8 mouse cellular contexts compared by ENCODE assay signal in the genomic region with DNA sequence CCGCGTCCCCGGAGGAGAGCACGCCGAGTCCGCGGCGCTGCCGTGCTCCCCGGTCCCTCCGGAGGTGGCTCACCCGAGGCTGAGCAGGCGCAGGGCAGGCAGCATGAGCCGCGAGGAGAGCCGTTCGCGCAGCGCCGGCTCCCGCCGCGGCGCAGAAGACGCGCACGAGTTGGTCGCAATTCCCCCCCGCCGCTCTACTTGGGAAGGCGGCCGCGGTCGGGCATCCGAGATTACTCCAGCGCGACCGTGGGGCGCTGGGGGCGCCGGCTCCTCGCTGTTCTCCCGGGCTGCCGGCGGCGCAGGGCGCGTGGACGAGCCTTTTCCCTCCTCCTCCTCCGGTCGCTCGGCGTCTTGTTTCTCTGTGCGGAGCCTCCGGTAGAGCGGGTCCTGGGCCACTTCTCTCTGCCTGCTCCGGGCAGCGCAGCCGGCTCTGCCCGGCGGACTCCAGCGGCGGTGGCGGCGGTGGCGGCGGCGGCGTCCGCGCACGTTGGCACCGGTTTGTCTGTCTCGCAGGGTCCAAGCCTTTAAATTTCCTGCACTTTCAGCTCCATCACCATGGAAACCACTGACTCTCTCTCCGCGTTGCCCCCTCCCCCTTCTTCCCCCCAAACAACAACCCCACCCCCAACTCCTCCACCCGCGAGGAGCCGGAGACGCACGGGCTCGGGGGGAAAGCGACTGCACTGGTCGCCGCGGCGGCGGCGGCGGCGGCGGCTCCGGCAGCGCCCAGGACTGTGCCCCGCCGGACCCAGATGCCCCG. TPM values are rescaled to one million over a fixed set of nuclear protein-coding genes. Genes with fewer than 3 reads are reported as not detected.
DNase-seq lines count a peak whose midpoint lies in the region; TF ChIP-seq lines count a peak whose summit lies in the region.

A gene (minus strand): TSS at position 277 of the 760 bp plus-strand sequence.

- H3K4me3 ChIP-seq in myocyte: peak within 1 kb of the TSS; percentile 23

- H3K4me2 ChIP-seq in myocyte (ENCODE audit: low read depth): peak within 1 kb of the TSS; percentile 87

- H3ac ChIP-seq in myocyte (ENCODE audit: control insufficient read depth, insufficient read length): peak within 1 kb of the TSS; percentile 50

- no peaks in the 10 kb centered on the region for H3K79me2 ChIP-seq in myocyte (ENCODE audit: control insufficient read depth, insufficient read depth)

- no peak for TF ChIP-seq POLR2A in myocyte (IDR thresholded peaks at IDR 0.05; ENCODE audit: insufficient read length, low read depth)

- intact Hi-C loops in left cerebral cortex, postnatal 36 days (cut with DNase I): loop anchor here (5.0 to 10.0 kb wide), 2 partner anchors 215 to 623 kb away; no protein-coding TSS in a partner anchor

- H3K36me3 ChIP-seq in myocyte (ENCODE audit: control insufficient read depth, insufficient read depth): no peaks in the 10 kb centered on the region

- peak; percentile 34 to 80 for DNase-seq in adrenal gland, adult (ENCODE audit: inconsistent age in 2 of 2, low spot score in 1 of 2)
- DNase-seq in adrenal gland, adult 8-10 months: no peak
- peak; percentile 50 to 65 for DNase-seq in cerebellum, postnatal 14 days
- DNase-seq in frontal cortex, postnatal 36 days (ENCODE audit: low spot score in 2 of 2): peak; percentile 65 to 69
- DNase-seq in kidney, adult 11 months: peak; percentile 21
- DNase-seq in left cerebral cortex, postnatal 36 days (ENCODE audit: low spot score in 2 of 2): peak; percentile 75 to 77
- DNase-seq in thymus, postnatal 10 days (ENCODE audit: low spot score in 2 of 2): peak; percentile 6 to 30

- H3K27me3 ChIP-seq in myocyte (ENCODE audit: control insufficient read depth, insufficient read depth, insufficient read length): no peaks in the 10 kb centered on the region

TF ChIP-seq in myocyte, 11 proteins besides CTCF, POLR2A, EP300 and RAD21:
- TF ChIP-seq TCF12 (IDR thresholded peaks at IDR 0.05; ENCODE audit: insufficient read depth, poor library complexity, severe bottlenecking) (no peak), CEBPB (IDR thresholded peaks at IDR 0.05; ENCODE audit: insufficient read depth, poor library complexity, severe bottlenecking) (no peak), TCF3 (IDR thresholded peaks at IDR 0.05; ENCODE audit: insufficient read length, low read depth) (no peak), REST (IDR thresholded peaks at IDR 0.05; ENCODE audit: insufficient read depth, insufficient read length) (no peak)

RNA-seq across cellular contexts. Expression of the gene that starts here (rescaled TPM):
- total RNA-seq in adrenal gland, adult 8-10 months (2022): under 1 TPM in 3 of 4 experiments, not detected in 1; 0.22 to 0.61 (median 0.49) TPM
- 10 to 100 TPM; 14.1 to 15.3 TPM for total RNA-seq in left cerebral cortex, postnatal 36 days (2021)
- 3.7 TPM for polyA plus RNA-seq in myocyte (2012; fragmentation: generic; extraction: Trizol)

Comparison
In these comparisons a context has a peak if more than half of its experiments do, and no peak if none do; other contexts are left out.
1. RNA of the gene that starts here (total RNA-seq): 14.1 to 15.3 TPM in left cerebral cortex, postnatal 36 days; 0.22 to 0.61 TPM in adrenal gland, adult 8-10 months; every median in the first group is over 4 times any median in the second.